Mouse (Mus musculus): ENCODE measurements at regions not wholly inside any gene's neighbourhood (a gene's known extent, or its start where the extent isn't known, plus 50 kb on each side); places are given as distances from the start of the nearest gene placed in this dataset.

- in situ Hi-C loops (cut with MboI, MseI) = no loop called here
Observed at GRCm38 (mm10) chr6:144876758-144877157, 95.0 kb upstream of the Sox5 start.

- in situ Hi-C loops (cut with MboI, MseI) = no loop called here
Observed at GRCm38 (mm10) chr6:144875862-144876261, 94.1 kb upstream of the Sox5 start.

GRCm38 (mm10) chr6:144874251-144874650 is 92.5 kb upstream of the Sox5 start:
- in situ Hi-C loops (cut with MboI, MseI) = no loop called here

- in situ Hi-C loops (cut with MboI, MseI) = no loop called here
Observed at GRCm38 (mm10) chr6:144870949-144871348, 89.2 kb upstream of the Sox5 start.

GRCm38 (mm10) chr6:144867333-144867732 is 85.6 kb upstream of the Sox5 start:
- in situ Hi-C loops (cut with MboI, MseI) = no loop called here

- in situ Hi-C loops (cut with MboI, MseI) = no loop called here
Observed at GRCm38 (mm10) chr6:144864026-144864425, 82.2 kb upstream of the Sox5 start.

GRCm38 (mm10) chr6:144863430-144863994 is 81.7 kb upstream of the Sox5 start:
- in situ Hi-C loops (cut with MboI, MseI) = no loop called here

- in situ Hi-C loops (cut with MboI, MseI) = no loop called here
Observed at GRCm38 (mm10) chr6:144841510-144841909, 59.7 kb upstream of the Sox5 start.

- in situ Hi-C loops (cut with MboI, MseI) = loop anchor here (10.0 kb wide), 1 partner anchor 1625 kb away; no protein-coding TSS in a partner anchor
Observed at GRCm38 (mm10) chr6:144839383-144839782, 57.6 kb upstream of the Sox5 start.

GRCm38 (mm10) chr6:144834323-144835183 is 52.8 kb upstream of the Sox5 start:
- in situ Hi-C loops (cut with MboI, MseI) = loop anchor here (10.0 kb wide), 1 partner anchor 1620 kb away; no protein-coding TSS in a partner anchor

Measured in regulatory T cell (primary cell).